8 mouse cellular contexts compared by ENCODE assay signal in the genomic region with DNA sequence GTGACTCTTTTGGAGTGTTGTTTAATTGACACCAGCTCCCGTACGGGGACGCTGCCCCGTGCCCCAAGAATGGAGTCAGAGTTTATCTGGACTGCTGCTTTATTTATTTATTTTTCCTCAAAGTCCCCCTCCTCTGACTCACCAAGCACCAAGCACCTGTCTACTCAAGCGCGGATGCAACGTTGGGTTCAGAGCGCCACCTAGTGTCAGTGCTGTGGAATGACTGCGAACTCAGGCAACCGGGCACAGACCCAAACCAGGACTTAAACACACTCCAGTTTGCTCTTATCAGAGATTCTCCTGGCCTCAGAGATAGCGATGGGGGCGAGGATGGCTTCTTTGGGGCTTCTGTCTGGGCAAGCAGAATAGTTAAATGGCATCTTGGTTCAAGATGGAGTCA. TPM values are rescaled to one million over a fixed set of nuclear protein-coding genes. Genes with fewer than 3 reads are reported as not detected.
DNase-seq lines count a peak whose midpoint lies in the region; ATAC-seq and TF ChIP-seq lines count a peak whose summit lies in the region.

No protein-coding gene starts in this region.

- peak; percentile 64 for ATAC-seq in granulocyte monocyte progenitor cell, adult 5-6 weeks (replicated peaks; ENCODE audit: poor library complexity, severe bottlenecking)
- ATAC-seq in neutrophil, adult 5-6 weeks (ENCODE audit: extremely low read depth, insufficient number of reproducible peaks, low FRiP score, poor library complexity, severe bottlenecking) = peak; percentile 62

- intact Hi-C loops in left cerebral cortex, adult 2 months (cut with DNase I) = loop anchor here (1.0 to 2.0 kb wide), 2 partner anchors 25 to 53 kb away; partner anchors contain the start of gene Rasal1
- intact Hi-C loops in left cerebral cortex, postnatal 36 days (cut with DNase I) = loop anchor here (1.0 to 2.0 kb wide), 2 partner anchors 25 to 53 kb away; partner anchors contain the start of gene Rasal1

- H3K4me3 ChIP-seq in left cerebral cortex, adult 2 months = no peak overlapping the region

- DNase-seq in left cerebral cortex, adult 2 months (ENCODE audit: extremely low spot score in 1 of 2, low spot score in 2 of 2) = peak; percentile 76 to 79
- DNase-seq in left cerebral cortex, adult 8-10 months (ENCODE audit: low spot score in 2 of 2) = no peak
- peak; percentile 60 for DNase-seq in Muller cell, postnatal 12 days (ENCODE audit: inconsistent ontology term)
- DNase-seq in cerebellum, adult 9-10 months = peak; percentile 71
- peak; percentile 68 to 79 for DNase-seq in left cerebral cortex, postnatal 36 days (ENCODE audit: low spot score in 2 of 2)
- peak; percentile 67 to 85 for DNase-seq in thymus, postnatal 10 days (ENCODE audit: low spot score in 2 of 2)

- no peak overlapping the region for H3K27ac ChIP-seq in left cerebral cortex, adult 2 months

- TF ChIP-seq CTCF in left cerebral cortex, adult 2 months (IDR thresholded peaks at IDR 0.05) = peak; percentile 91

RNA-seq across cellular contexts. Expression of gene Rasal1, which starts 25.0 kb away (rescaled TPM):
- 10 to 100 TPM; 85.3 TPM for total RNA-seq in left cerebral cortex, adult 2 months (2021)
- total RNA-seq in left cerebral cortex, adult 8-10 months (2022) = 10 to 100 TPM; 68.8 to 89.5 (median 83.1) TPM
- total RNA-seq in granulocyte monocyte progenitor cell, adult 5-6 weeks (2014; fragmentation: Nextera tagmentation) = not detected in 2 replicates
- not detected in 2 replicates for total RNA-seq in granulocyte monocyte progenitor cell, adult 5-6 weeks (2017)
- 10 to 100 TPM; 90.0 to 92.7 TPM for total RNA-seq in left cerebral cortex, postnatal 36 days (2021)
- 4.5 and 5.4 TPM in 2 replicates for total RNA-seq in neutrophil, adult 5-6 weeks (2017)

RNA-seq across cellular contexts. Expression of gene Dtx1, which starts 38.1 kb away (rescaled TPM):
- total RNA-seq in left cerebral cortex, adult 2 months (2021) = 10 to 100 TPM; 74.5 to 76.9 TPM
- 10 to 100 TPM; 64.7 to 71.7 (median 69.7) TPM for total RNA-seq in left cerebral cortex, adult 8-10 months (2022)
- total RNA-seq in granulocyte monocyte progenitor cell, adult 5-6 weeks (2014; fragmentation: Nextera tagmentation) = not detected in 2 replicates
- total RNA-seq in granulocyte monocyte progenitor cell, adult 5-6 weeks (2017) = not detected in 2 replicates
- total RNA-seq in left cerebral cortex, postnatal 36 days (2021) = 10 to 100 TPM; 67.3 to 71.3 TPM
- total RNA-seq in neutrophil, adult 5-6 weeks (2017) = 30.0 and 36.0 TPM in 2 replicates

RNA-seq across cellular contexts. Expression of gene Cfap73, which starts 39.6 kb away (rescaled TPM):
- under 1 TPM in 1 of 2 experiments, not detected in 1; 0.52 TPM for total RNA-seq in left cerebral cortex, adult 2 months (2021)
- total RNA-seq in left cerebral cortex, adult 8-10 months (2022) = under 1 TPM in 2 of 4 experiments, not detected in 2; 0.55 to 0.58 TPM
- not detected in 2 replicates for total RNA-seq in granulocyte monocyte progenitor cell, adult 5-6 weeks (2014; fragmentation: Nextera tagmentation)
- not detected in 2 replicates for total RNA-seq in granulocyte monocyte progenitor cell, adult 5-6 weeks (2017)
- not detected for total RNA-seq in left cerebral cortex, postnatal 36 days (2021)
- total RNA-seq in neutrophil, adult 5-6 weeks (2017) = not detected in 2 replicates

Comparison
In these comparisons a context has a peak if more than half of its experiments do, and no peak if none do; other contexts are left out.
1. DNase-seq: peak in left cerebral cortex, adult 2 months (2 of 2), Muller cell, postnatal 12 days (single experiment), cerebellum, adult 9-10 months (single experiment), left cerebral cortex, postnatal 36 days (2 of 2) and thymus, postnatal 10 days (2 of 2); none in left cerebral cortex, adult 8-10 months (0 of 2).
2. RNA of gene Rasal1, which starts 25.0 kb away (total RNA-seq): 90.0 to 92.7 TPM in left cerebral cortex, postnatal 36 days, 68.8 to 89.5 TPM in left cerebral cortex, adult 8-10 months and 85.3 TPM in left cerebral cortex, adult 2 months; 4.5 to 5.4 TPM in neutrophil, adult 5-6 weeks and not detected in granulocyte monocyte progenitor cell, adult 5-6 weeks; every median in the first group is over 10 times any median in the second.
3. RNA of gene Dtx1, which starts 38.1 kb away (total RNA-seq): 74.5 to 76.9 TPM in left cerebral cortex, adult 2 months, 64.7 to 71.7 TPM in left cerebral cortex, adult 8-10 months, 67.3 to 71.3 TPM in left cerebral cortex, postnatal 36 days and 30.0 to 36.0 TPM in neutrophil, adult 5-6 weeks; not detected in granulocyte monocyte progenitor cell, adult 5-6 weeks; every median in the first group is over 10 times any median in the second.